Mouse (Mus musculus) embryonic fibroblast, embryonic 13.5 days (primary cell): ENCODE measurements at regions not wholly inside any gene's neighbourhood (a gene's known extent, or its start where the extent isn't known, plus 50 kb on each side); places are given as distances from the start of the nearest gene placed in this dataset.
A peak's percentile ranks its signal among the peaks of the same experiment; 100 is the strongest.

Experiments used
- H3K27ac ChIP-seq: 2 replicates; pipeline ENCODE4 v1.5.1; 2012; ENCODE audit warnings: low read length, control low read depth, inconsistent platforms; ENCODE audit not compliant: insufficient read depth
- H3K4me1 ChIP-seq: 2 replicates; pipeline ENCODE4 v1.6.1; 2011; ENCODE audit warnings: low read length; ENCODE audit not compliant: control insufficient read depth, insufficient read depth
- H3K4me3 ChIP-seq: 2 replicates; pipeline ENCODE4 v1.5.1; 2011; ENCODE audit warnings: mild to moderate bottlenecking, control low read depth, low read length; ENCODE audit not compliant: insufficient read depth
- CTCF ChIP-seq: IDR thresholded peaks from 2 replicates; pipeline ENCODE4 v1.5.1; 2011; ENCODE audit warnings: mild to moderate bottlenecking, control low read depth, low read length, moderate library complexity, borderline replicate concordance; ENCODE audit not compliant: insufficient read depth
- POLR2A ChIP-seq: IDR thresholded peaks from 2 replicates; pipeline ENCODE4 v1.6.1; 2011; ENCODE audit warnings: low read depth, mild to moderate bottlenecking, control low read depth, low read length, moderate library complexity

- TF ChIP-seq POLR2A: no peak
- TF ChIP-seq CTCF: no peak
Measured at GRCm38 (mm10) chr2:114275536-114275935, 74.3 kb upstream of the Zfp770 start.

DNA sequence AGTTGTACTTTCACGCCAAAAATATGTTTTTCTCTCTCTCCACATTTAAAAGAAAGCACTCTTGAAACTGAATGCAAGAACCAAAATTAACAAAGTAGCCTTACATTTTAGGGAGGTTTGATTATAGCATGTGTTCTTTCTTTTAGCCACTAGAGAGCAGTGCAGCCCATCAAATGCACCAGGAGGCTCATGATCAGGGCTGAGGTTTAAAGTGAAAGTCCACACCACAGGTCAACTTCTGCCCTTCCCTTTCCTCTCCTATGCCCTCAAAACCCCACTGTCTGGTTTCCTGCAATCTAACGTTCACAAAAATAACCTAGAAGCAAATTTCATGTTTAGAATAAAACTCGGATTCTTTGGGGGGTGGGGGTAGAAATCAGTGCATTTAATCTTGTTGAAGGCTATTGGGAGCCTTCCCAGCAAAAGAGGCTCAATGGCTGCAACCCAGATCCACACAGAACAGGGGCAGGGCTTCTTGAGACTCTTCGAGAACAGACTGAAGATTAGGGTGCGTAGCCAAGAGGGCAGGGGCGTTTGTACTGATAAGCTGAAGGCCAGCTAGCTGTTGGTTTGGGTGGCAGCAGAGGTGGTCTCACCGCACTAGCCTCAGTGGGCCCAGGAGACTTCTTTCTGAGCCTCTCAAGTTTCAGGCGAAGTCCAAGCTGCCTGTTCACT lies 59.3 kb upstream of the Zfp770 start:
- TF ChIP-seq CTCF: 0 out of 2 replicates have a peak, but pooled peaks have one; percentile 30
- no peak for TF ChIP-seq POLR2A
- Histone ChIP-seq H3K4me3 (no peak overlapping the region), H3K27ac (no peak overlapping the region), H3K4me1 (no peaks in the 10 kb centered on the region)

More at GRCm38 (mm10) chr2:114275536-114275935, 74.3 kb upstream of the Zfp770 start:
- H3K4me3 ChIP-seq: no peak overlapping the region
- H3K27ac ChIP-seq: no peak overlapping the region
- H3K4me1 ChIP-seq: no peaks in the 10 kb centered on the region

DNA sequence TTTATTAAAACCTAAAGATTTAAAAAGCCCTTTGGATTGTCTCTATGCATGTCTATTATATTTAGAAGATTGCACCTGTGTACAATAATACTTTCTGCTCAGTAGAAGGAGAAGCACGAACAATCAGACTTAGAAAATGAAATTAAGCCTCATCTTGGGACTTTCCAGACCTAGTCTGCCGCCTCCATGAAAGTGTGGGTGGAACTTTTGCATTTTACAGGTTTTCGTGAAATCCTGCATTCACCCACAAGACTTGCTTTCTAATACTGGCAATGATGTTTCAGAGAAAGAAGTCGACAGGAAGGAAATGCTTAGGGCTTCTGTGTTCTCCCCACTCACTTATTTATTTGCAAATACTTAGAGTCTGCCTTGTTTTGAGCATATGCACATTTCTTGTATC lies 58.3 kb upstream of the Zfp770 start:
- Histone ChIP-seq H3K27ac (no peak overlapping the region), H3K4me3 (no peak overlapping the region), H3K4me1 (no peaks in the 10 kb centered on the region)
- TF ChIP-seq POLR2A (no peak), CTCF (no peak)
